Mouse (Mus musculus) heart, adult 2 months (tissue): Measurements from ENCODE around the gene Adamts5. TPM values are rescaled to one million over a fixed set of nuclear protein-coding genes. Genes with fewer than 3 reads are reported as not detected.
A peak's percentile ranks its signal among the peaks of the same experiment; 100 is the strongest.

Source experiments
- DNase-seq, 2 experiments: peaks; one replicate each; pipeline ENCODE4 v3.0.0; 2021
- H3K27ac ChIP-seq: fragments of 200-600 bp; 2 replicates; pipeline ENCODE4 v1.8.1; 2022
- H3K27me3 ChIP-seq: fragments of 200-500 bp; 2 replicates; pipeline ENCODE4 v1.6.1; 2012; ENCODE audit warnings: mild to moderate bottlenecking, low read length, inconsistent platforms, mixed read lengths; ENCODE audit not compliant: control insufficient read depth, insufficient read depth
- H3K36me3 ChIP-seq: fragments of 200-500 bp; 2 replicates; pipeline ENCODE4 v1.6.1; 2012; ENCODE audit warnings: low read length, inconsistent platforms; ENCODE audit not compliant: control insufficient read depth, insufficient read depth
- H3K4me1 ChIP-seq: fragments of 200-500 bp; 2 replicates; pipeline ENCODE4 v1.6.1; 2011; ENCODE audit warnings: low read length; ENCODE audit not compliant: control insufficient read depth, insufficient read depth
- H3K4me3 ChIP-seq: fragments of 200-600 bp; 2 replicates; pipeline ENCODE4 v1.8.1; 2022
- H3K79me2 ChIP-seq: fragments of 200-500 bp; replicated peaks from 2 replicates; pipeline ENCODE4 v1.6.1; 2012; ENCODE audit warnings: mild to moderate bottlenecking, inconsistent platforms, low read length, moderate library complexity, mixed read lengths; ENCODE audit not compliant: control insufficient read depth, insufficient read depth
- H3K9ac ChIP-seq: fragments of 200-500 bp; 2 replicates; pipeline ENCODE4 v1.6.1; 2012; ENCODE audit warnings: low read depth, mild to moderate bottlenecking, control low read depth, inconsistent platforms, low read length, mixed read lengths
- CTCF ChIP-seq: fragments of 200-600 bp; IDR thresholded peaks from 2 replicates; pipeline ENCODE4 v1.8.1; 2022; ENCODE audit warnings: antibody characterized with exemption, mild to moderate bottlenecking, moderate library complexity
- EP300 ChIP-seq: fragments of 200-500 bp; IDR thresholded peaks from 2 replicates; pipeline ENCODE4 v1.6.1; 2011; ENCODE audit warnings: low read depth, low read length, control low read depth; ENCODE audit not compliant: insufficient read depth
- POLR2A ChIP-seq: fragments of 200-500 bp; IDR thresholded peaks from 2 replicates; pipeline ENCODE4 v1.6.1; 2011; ENCODE audit warnings: mild to moderate bottlenecking, low read depth, low read length, control low read depth; ENCODE audit not compliant: insufficient read depth
- WGBS: fragments of 180-500 bp; shearing (Covaris S2); methylation state at CpG from one replicate; pipeline ENCODE4 v1.1.7; 2018; 5-methylcytosine and 5-hydroxymethylcytosine counted together
- intact Hi-C: fragments of 180-260 bp; cut with DNase I; formaldehyde crosslinking; loops from one replicate; pipeline ENCODE4 v1.15.1; 2025
- polyA plus RNA-seq: library from polyadenylated mRNA; depleted of rRNA; stranded (reverse); fragments of >200 nt; gene quantifications from 2 replicates; pipeline ENCODE4 v1.2.3, GENCODE M21; 2012
- total RNA-seq, 2 experiments: library from RNA; stranded (reverse); gene quantifications; 2 replicates each; pipeline ENCODE4 v1.2.3; 2021

The Adamts5 gene
- total and polyA plus RNA-seq, 3 experiments, result 3.6 to 7.5 (median 7.4) TPM

DNA sequence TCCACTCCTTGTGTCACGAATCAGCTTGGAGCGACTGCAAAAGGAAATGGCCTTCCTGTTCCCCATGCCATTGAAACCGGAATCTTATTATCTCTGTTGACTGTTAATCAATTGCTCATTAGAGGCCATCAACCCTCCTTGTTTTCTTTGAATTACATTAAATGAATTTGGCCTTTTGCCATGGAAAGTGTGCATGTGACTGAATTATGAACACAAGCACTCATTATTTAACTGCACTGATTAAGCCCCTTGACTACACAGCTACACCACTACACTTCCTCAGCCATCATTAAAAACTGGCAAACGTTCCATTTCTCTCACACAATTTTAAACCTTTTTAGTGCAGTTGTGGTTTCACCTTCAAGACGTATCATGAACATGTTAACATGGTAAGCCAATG, 11.8 kb downstream of the Adamts5 start:
- WGBS, result 45% methylated on average over 5 of the region's 5 CpGs
- Histone ChIP-seq H3K36me3 (no peaks in the 10 kb centered on the region; the same call in none of the 2 replicates), H3K9ac (no peak overlapping the region), H3K4me1 (no peaks in the 10 kb centered on the region; the same call in 1 of the 2 replicates), H3K27ac (no peak overlapping the region), H3K79me2 (no peaks in the 10 kb centered on the region), H3K4me3 (no peak overlapping the region), H3K27me3 (no peaks in the 10 kb centered on the region)
- intact Hi-C loops, result no loop called here
- no peak for DNase-seq
- TF ChIP-seq POLR2A (no peak), EP300 (no peak), CTCF (no peak)

GRCm38 (mm10) chr16:85887289-85888051, 14.2 kb downstream of the Adamts5 start:
- Histone ChIP-seq H3K4me3 (no peak overlapping the region), H3K27ac (no peak overlapping the region; the same call in 1 of the 2 replicates), H3K36me3 (no peaks in the 10 kb centered on the region; the same call in none of the 2 replicates), H3K79me2 (no peaks in the 10 kb centered on the region), H3K9ac (no peak overlapping the region), H3K4me1 (no peaks in the 10 kb centered on the region; the same call in 1 of the 2 replicates), H3K27me3 (no peaks in the 10 kb centered on the region)
- peak in 1 of 2 experiments; percentile 17 for DNase-seq
- 66% methylated on average over 13 of the region's 13 CpGs for WGBS
- intact Hi-C loops, result no loop called here
- no peak for TF ChIP-seq EP300
- no peak for TF ChIP-seq CTCF
- TF ChIP-seq POLR2A, result no peak

DNA sequence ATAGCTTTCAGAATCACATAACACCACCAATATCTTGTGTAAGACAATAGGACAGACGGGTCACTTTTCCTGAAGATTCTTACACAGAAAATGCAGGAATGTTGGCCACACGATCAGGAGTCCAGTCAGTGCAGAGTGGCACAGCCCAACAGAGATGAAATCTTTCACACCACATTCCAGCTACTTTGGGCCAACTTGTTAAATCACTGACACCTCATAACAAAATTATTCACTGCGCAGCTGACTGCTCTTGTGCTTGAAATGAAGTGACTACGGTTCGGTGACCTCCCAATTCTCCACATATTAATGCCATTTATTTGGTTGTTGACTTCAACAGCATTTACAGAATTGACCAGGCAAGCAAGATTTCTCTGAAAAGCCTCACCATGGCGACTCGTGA, 22.6 kb downstream of the Adamts5 start:
- Histone ChIP-seq H3K27me3 (no peaks in the 10 kb centered on the region), H3K9ac (no peak overlapping the region)

DNA sequence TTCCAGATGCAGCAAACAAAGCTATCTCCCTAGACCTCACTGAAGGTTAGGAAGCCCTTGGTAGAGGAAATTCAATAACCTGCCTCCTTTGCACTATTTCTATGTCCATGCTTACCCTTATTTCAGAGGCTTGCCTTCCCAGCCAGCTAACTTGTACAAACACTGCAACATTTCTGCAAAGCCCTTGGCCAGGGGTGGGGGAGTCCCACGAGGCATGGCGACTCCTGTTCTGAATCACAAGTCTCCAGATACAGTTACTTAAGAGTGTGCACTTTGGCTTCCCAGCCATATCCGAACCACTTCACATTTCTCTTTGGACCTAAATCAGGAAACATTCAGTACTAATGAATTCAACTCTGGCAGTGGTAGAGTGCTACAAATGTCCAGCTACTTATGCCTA, 27.5 kb downstream of the Adamts5 start:
- H3K79me2 ChIP-seq, result no peaks in the 10 kb centered on the region
- intact Hi-C loops, result no loop called here
- peaks cover 2% of the 10 kb centered on the region for H3K36me3 ChIP-seq
- no peak overlapping the region for H3K9ac ChIP-seq
- DNase-seq, result peak; percentile 17 to 26
- no peaks in the 10 kb centered on the region for H3K27me3 ChIP-seq
- H3K4me3 ChIP-seq, result no peak overlapping the region
- WGBS, result 47% methylated on average over 3 of the region's 3 CpGs
- H3K4me1 ChIP-seq, result no peaks in the 10 kb centered on the region
- no peak overlapping the region for H3K27ac ChIP-seq
- TF ChIP-seq POLR2A (no peak), EP300 (no peak), CTCF (no peak)

More for the DNA sequence above, 22.6 kb downstream of the Adamts5 start:
- Histone ChIP-seq H3K4me1 (no peaks in the 10 kb centered on the region), H3K79me2 (no peaks in the 10 kb centered on the region), H3K4me3 (no peak overlapping the region), H3K36me3 (peaks cover 2% of the 10 kb centered on the region), H3K27ac (no peak overlapping the region)
- 84% methylated on average over 7 of the region's 7 CpGs for WGBS
- DNase-seq, result no peak
- TF ChIP-seq CTCF (no peak), POLR2A (no peak), EP300 (no peak)
- intact Hi-C loops, result no loop called here

- intact Hi-C loops, result no loop called here
- no peak overlapping the region for H3K27ac ChIP-seq
- no peaks in the 10 kb centered on the region for H3K4me1 ChIP-seq
- no peaks in the 10 kb centered on the region for H3K79me2 ChIP-seq
- H3K27me3 ChIP-seq, result no peaks in the 10 kb centered on the region
- TF ChIP-seq POLR2A (no peak), EP300 (no peak), CTCF (no peak)
- DNase-seq, result no peak
- H3K9ac ChIP-seq, result no peak overlapping the region
- H3K4me3 ChIP-seq, result no peak overlapping the region
- peaks cover 2% of the 10 kb centered on the region for H3K36me3 ChIP-seq
- WGBS, result 49% methylated on average over 2 of the region's 2 CpGs
These were observed 29.7 kb downstream of the Adamts5 start for GRCm38 (mm10) chr16:85871971-85872370.

DNA sequence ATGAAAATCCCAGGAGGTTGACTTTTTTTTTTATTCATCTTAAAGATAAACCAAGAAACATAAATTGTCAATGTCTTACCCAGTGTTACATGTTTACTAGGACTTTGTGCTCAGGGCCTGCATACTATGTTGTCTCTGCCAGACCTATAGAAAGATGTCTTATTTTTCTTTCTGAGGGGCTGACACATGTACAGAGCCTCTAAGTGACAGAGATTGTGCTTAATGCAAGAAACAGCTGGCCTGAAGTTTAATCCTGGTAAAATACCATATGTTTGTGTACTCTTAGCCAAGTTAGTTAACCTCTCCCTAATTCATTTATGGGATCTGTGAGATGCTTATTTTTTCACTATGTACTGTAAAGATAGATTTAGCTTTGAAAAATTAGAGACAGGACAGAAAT, 30.4 kb downstream of the Adamts5 start:
- no peak for DNase-seq
- Histone ChIP-seq H3K79me2 (no peaks in the 10 kb centered on the region), H3K4me1 (no peaks in the 10 kb centered on the region), H3K4me3 (no peak overlapping the region), H3K36me3 (peaks cover 2% of the 10 kb centered on the region), H3K9ac (no peak overlapping the region), H3K27me3 (no peaks in the 10 kb centered on the region), H3K27ac (no peak overlapping the region)
- intact Hi-C loops, result no loop called here
- no peak for TF ChIP-seq CTCF
- TF ChIP-seq POLR2A, result no peak
- TF ChIP-seq EP300, result no peak
